Mouse (Mus musculus): Measurements from ENCODE around the gene Rac2. TPM values are rescaled to one million over a fixed set of nuclear protein-coding genes. Genes with fewer than 3 reads are reported as not detected.

The Rac2 gene
- polyA plus RNA-seq, 1 experiment, result not detected

DNA sequence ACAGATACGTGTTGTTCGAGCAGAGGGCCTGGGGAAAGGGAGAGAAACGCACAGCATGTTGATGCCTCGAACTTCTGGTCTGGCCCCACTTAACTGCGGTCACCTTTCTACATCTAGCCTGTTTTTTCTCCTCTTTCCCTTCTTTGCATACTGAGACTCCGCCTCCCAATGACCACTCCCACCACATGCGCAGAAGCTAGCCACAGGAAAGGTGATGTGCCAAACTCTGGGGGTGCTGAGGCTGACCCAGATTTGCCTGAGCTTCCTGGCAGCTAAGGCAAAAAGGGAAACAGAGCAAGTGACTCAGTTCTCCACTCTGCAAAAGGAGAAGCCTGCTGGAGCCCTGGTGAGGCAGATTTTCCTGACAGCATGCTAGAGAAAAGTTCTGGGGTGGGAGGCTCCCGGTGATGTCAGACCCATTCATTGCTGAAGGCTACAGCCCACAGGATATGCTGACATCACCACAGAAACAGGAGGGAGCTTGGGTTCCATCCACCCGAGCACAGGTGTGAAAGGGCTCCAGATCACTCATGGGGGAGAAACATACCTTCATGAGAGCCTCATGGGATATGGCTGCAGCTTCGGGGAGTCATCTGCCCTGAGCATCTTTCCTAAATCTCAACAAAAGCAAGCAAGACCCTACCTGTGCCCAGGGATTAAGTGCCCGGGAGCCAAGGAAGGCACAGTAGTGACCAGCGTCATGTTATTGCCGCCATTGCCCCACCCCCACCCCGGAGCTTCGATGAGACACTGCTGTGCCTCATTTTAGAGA lies 19.3 kb upstream of the Rac2 start:
- H3K27ac ChIP-seq (ENCODE audit: insufficient read depth, low read depth, low read length), result no peak overlapping the region
- TF ChIP-seq CTCF (IDR thresholded peaks at IDR 0.05; ENCODE audit: insufficient read depth, low read depth, low read length), result no peak
- TF ChIP-seq POLR2A (IDR thresholded peaks at IDR 0.05; ENCODE audit: insufficient read depth, low read depth, low read length), result no peak
- H3K4me3 ChIP-seq (ENCODE audit: insufficient read depth, low read depth, low read length), result no peak overlapping the region
- WGBS, result 70% methylated on average over 15 of the region's 15 CpGs
- peaks cover 24% of the 10 kb centered on the region for H3K4me1 ChIP-seq (ENCODE audit: control insufficient read depth, insufficient read depth, low read length)

DNA sequence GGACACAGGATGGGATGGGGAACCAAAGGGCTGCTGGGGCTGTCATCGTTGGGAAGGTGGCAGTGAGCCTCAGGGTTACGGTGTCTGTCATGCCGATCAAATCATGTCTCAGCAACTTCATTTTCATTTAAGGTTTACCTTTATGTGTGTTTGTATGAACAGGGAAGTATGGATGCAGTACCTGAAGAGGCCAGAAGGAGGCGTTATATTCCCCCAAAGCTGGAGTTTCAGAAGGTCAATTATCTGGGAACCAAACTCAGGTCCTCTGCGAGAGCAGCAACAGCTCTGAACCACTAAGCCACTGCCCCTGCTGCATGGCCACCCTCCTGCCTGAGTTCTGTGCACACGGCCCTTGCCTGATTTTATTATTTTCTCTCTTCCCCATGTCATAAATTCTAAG lies 18.2 kb upstream of the Rac2 start:
- H3K4me3 ChIP-seq (ENCODE audit: insufficient read depth, low read depth, low read length), result no peak overlapping the region
- H3K4me1 ChIP-seq (ENCODE audit: control insufficient read depth, insufficient read depth, low read length), result peaks cover 22% of the 10 kb centered on the region
- TF ChIP-seq POLR2A (IDR thresholded peaks at IDR 0.05; ENCODE audit: insufficient read depth, low read depth, low read length), result no peak
- TF ChIP-seq CTCF (IDR thresholded peaks at IDR 0.05; ENCODE audit: insufficient read depth, low read depth, low read length), result no peak
- H3K27ac ChIP-seq (ENCODE audit: insufficient read depth, low read depth, low read length), result no peak overlapping the region
- WGBS, result 85% methylated on average over 6 of the region's 6 CpGs

DNA sequence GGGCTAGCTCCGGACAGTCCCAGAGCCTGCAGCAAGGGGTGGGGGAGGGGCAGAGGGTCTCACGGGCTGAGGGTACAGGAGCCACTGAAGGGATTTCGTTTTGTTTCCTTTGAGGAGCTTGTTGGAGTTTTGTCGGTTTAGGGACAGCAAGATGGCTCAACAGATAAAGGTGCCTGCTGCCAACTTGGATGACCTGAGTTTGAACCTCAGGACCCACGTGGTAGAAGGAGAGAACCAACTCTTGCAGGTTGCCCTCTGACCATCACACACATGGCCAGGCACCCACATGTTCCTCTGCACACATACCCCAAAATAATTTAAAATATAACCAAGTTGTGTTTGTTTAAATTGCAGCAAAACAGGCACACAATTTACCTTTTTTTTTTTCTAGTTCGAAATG lies 17.4 kb upstream of the Rac2 start:
- TF ChIP-seq POLR2A (IDR thresholded peaks at IDR 0.05; ENCODE audit: insufficient read depth, low read depth, low read length), result no peak
- no peak for TF ChIP-seq CTCF (IDR thresholded peaks at IDR 0.05; ENCODE audit: insufficient read depth, low read depth, low read length)
- 83% methylated on average over 6 of the region's 6 CpGs for WGBS
- Histone ChIP-seq H3K4me3 (ENCODE audit: insufficient read depth, low read depth, low read length) (no peak overlapping the region), H3K27ac (ENCODE audit: insufficient read depth, low read depth, low read length) (no peak overlapping the region), H3K4me1 (ENCODE audit: control insufficient read depth, insufficient read depth, low read length) (peaks cover 22% of the 10 kb centered on the region)

DNA sequence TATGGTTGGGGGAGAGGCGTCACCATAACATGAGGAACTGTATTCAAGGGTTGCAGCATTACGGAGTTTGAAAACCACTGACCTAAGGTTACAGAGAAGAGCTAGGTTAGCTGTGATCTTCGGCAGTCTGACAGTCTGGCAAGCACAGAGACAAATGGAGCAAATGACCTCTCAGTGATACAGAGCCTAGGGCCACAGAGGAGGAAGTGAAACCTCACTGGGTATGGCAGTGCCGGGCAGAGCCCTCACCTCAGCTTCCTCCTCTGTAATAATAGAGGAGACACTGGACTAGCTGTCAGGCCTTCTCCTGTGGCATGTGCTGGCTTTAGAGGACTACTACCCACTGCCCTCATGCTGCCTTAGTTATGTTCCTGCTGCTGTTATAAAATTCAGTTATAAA lies 16.3 kb upstream of the Rac2 start:
- TF ChIP-seq POLR2A (IDR thresholded peaks at IDR 0.05; ENCODE audit: insufficient read depth, low read depth, low read length) (no peak), CTCF (IDR thresholded peaks at IDR 0.05; ENCODE audit: insufficient read depth, low read depth, low read length) (no peak)
- H3K4me3 ChIP-seq (ENCODE audit: insufficient read depth, low read depth, low read length), result no peak overlapping the region

DNA sequence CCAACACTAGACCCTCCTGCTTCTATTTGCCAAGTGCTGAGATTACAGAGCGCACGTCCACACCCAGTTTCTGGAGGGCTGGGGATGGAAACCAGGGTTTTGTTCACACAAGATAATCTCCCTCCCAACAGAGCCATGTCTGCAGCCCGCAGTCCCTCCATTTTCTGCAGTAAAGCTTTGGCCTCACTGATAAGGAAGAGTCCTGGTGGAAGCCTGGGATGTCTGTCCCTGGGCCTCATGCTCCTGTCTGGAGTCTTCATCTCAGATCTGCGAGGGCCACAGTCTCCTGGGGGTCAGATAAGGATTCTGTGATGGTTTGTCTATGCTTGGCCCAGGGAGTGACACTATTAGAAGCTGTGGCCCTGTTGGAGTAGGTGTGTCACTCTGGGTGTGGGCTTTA lies 15.5 kb upstream of the Rac2 start:
- TF ChIP-seq POLR2A (IDR thresholded peaks at IDR 0.05; ENCODE audit: insufficient read depth, low read depth, low read length), result no peak
- TF ChIP-seq CTCF (IDR thresholded peaks at IDR 0.05; ENCODE audit: insufficient read depth, low read depth, low read length), result no peak
- 83% methylated on average over 4 of the region's 4 CpGs for WGBS
- Histone ChIP-seq H3K4me3 (ENCODE audit: insufficient read depth, low read depth, low read length) (no peak overlapping the region), H3K4me1 (ENCODE audit: control insufficient read depth, insufficient read depth, low read length) (peaks cover 28% of the 10 kb centered on the region), H3K27ac (ENCODE audit: insufficient read depth, low read depth, low read length) (no peak overlapping the region)

More for the DNA sequence above, 16.3 kb upstream of the Rac2 start:
- WGBS, result 92% methylated on average over 4 of the region's 4 CpGs
- Histone ChIP-seq H3K4me1 (ENCODE audit: control insufficient read depth, insufficient read depth, low read length) (peaks cover 22% of the 10 kb centered on the region), H3K27ac (ENCODE audit: insufficient read depth, low read depth, low read length) (no peak overlapping the region)

DNA sequence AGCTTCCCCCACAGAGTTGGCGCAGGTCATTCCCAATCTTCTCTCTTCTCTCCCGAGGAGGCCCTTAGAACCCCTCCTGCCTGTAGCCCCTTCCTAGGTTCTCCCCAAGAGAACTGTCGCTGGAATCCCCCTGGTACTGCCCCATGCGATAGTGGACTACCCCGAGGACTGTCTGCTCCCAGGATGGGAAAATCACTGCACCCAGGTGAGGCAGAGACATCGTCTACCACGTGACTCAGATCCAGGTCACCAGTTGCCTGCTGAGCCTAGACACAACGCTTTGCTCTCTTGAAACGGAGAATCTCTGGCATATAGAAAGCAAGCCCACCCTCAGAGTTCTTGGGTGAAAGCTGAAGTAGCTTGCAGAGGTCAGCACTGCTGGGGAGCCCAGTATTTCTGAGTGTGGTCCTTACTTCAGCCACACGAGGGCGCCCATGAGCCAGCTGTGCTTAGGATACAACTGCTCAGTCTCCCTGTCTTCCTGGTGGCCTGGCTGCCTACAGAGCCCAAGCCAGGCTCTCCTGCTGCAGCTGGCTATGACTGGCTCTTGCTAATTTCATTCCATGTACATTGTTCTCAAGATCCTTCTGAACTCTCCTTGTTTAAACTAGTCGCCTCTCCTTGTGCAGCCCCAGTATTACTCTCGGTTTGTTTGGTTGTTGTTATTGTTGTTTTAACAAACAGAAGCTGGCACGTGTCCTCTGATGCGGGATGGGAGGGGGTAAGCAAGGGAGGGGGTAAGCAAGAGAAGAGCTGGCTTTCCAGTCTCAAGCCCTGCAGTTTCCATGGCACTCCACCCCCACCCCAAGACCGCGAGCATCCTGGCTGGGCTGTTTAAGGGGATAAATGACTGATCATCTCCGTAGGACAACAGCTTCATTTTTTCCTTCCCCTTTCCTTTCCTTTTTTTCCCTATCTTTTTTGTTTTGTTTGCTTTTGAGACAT lies 14.7 kb upstream of the Rac2 start:
- 36% methylated on average over 18 of the region's 18 CpGs for WGBS

DNA sequence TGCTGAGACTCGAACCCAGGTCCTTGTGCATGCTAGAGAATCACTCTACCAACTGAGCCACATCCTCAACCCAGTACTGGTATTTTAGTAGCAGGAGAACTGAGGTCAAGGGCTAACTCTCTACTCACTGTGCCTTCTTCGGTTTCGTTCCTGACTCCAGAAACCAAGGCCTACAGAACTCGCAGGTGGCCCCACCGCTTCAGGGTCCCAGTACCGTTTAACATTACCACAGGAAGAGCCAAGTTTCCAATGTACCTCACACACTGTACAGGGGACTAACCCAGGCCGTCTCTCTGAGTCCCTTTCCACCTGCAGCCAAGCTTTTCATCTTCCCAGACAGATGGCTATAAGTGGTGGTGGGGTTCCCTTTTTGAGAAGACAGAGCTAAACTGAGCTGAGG lies 12.8 kb upstream of the Rac2 start:
- Histone ChIP-seq H3K27ac (ENCODE audit: insufficient read depth, low read depth, low read length) (no peak overlapping the region), H3K4me3 (ENCODE audit: insufficient read depth, low read depth, low read length) (no peak overlapping the region), H3K4me1 (ENCODE audit: control insufficient read depth, insufficient read depth, low read length) (peaks cover 27% of the 10 kb centered on the region)
- TF ChIP-seq CTCF (IDR thresholded peaks at IDR 0.05; ENCODE audit: insufficient read depth, low read depth, low read length) (no peak), POLR2A (IDR thresholded peaks at IDR 0.05; ENCODE audit: insufficient read depth, low read depth, low read length) (no peak)
- 96% methylated on average over 7 of the region's 7 CpGs for WGBS

More for the DNA sequence above, 14.7 kb upstream of the Rac2 start:
- Histone ChIP-seq H3K27ac (ENCODE audit: insufficient read depth, low read depth, low read length) (no peak overlapping the region), H3K4me1 (ENCODE audit: control insufficient read depth, insufficient read depth, low read length) (peaks cover 26% of the 10 kb centered on the region), H3K4me3 (ENCODE audit: insufficient read depth, low read depth, low read length) (no peak overlapping the region)
- TF ChIP-seq POLR2A (IDR thresholded peaks at IDR 0.05; ENCODE audit: insufficient read depth, low read depth, low read length), result no peak
- TF ChIP-seq CTCF (IDR thresholded peaks at IDR 0.05; ENCODE audit: insufficient read depth, low read depth, low read length), result peak; percentile 65

DNA sequence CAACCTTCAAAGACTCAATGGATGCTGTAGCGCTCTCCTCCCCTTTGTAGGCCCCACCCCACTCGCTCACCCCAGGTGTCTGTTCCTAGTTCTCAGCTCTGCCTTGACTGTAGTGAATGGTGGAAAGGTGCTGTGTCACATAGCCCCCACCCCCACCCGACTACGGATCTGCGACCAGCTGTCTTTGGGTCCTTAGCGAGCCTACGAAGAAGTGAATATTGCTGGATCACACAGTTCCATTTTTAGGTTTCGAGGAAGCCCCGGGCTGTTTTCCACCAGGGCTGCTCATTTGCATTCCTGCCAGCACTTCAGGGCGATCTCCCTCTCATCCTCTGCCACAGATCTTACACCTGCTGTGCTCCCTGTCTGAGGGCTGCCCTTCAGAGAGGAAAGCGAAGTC lies 10.8 kb upstream of the Rac2 start:
- Histone ChIP-seq H3K4me1 (ENCODE audit: control insufficient read depth, insufficient read depth, low read length) (peaks cover 29% of the 10 kb centered on the region), H3K27ac (ENCODE audit: insufficient read depth, low read depth, low read length) (no peak overlapping the region)
- WGBS, result 26% methylated on average over 11 of the region's 11 CpGs

More for the DNA sequence above, 10.8 kb upstream of the Rac2 start:
- H3K4me3 ChIP-seq (ENCODE audit: insufficient read depth, low read depth, low read length), result no peak overlapping the region
- TF ChIP-seq POLR2A (IDR thresholded peaks at IDR 0.05; ENCODE audit: insufficient read depth, low read depth, low read length) (no peak), CTCF (IDR thresholded peaks at IDR 0.05; ENCODE audit: insufficient read depth, low read depth, low read length) (no peak)
